Mouse (Mus musculus) brown adipose tissue, adult 24 weeks (tissue): Measurements from ENCODE around the gene Cdk20. TPM values are rescaled to one million over a fixed set of nuclear protein-coding genes. Genes with fewer than 3 reads are reported as not detected.

Experiments
- H3K27ac ChIP-seq: fragments of 200-500 bp; replicated peaks from 2 replicates; pipeline ENCODE4 v1.5.1; 2012; ENCODE audit warnings: low read depth, mild to moderate bottlenecking, low read length
- H3K4me1 ChIP-seq: fragments of 200-500 bp; 2 replicates; pipeline ENCODE4 v1.6.1; 2012; ENCODE audit warnings: low read length, mixed read lengths; ENCODE audit not compliant: control insufficient read depth, insufficient read depth, insufficient read length
- H3K4me3 ChIP-seq: fragments of 200-500 bp; 2 replicates; pipeline ENCODE4 v1.5.1; 2012; ENCODE audit warnings: low read depth, mild to moderate bottlenecking, low read length, moderate library complexity; ENCODE audit not compliant: insufficient read depth
- polyA plus RNA-seq: library from polyadenylated mRNA; stranded (reverse); fragments of >200 nt; gene quantifications from 2 replicates; pipeline ENCODE4 v1.2.4, GENCODE M21; 2012; ENCODE audit not compliant: missing spikeins, insufficient read depth, insufficient read length

The Cdk20 gene
- polyA plus RNA-seq, 1 experiment, result 4.5 TPM

GRCm38 (mm10) chr13:64411282-64411681 lies 20.8 kb upstream of the Cdk20 start:
- Histone ChIP-seq H3K27ac (no peak overlapping the region), H3K4me3 (no peak overlapping the region), H3K4me1 (no peaks in the 10 kb centered on the region)

- H3K27ac ChIP-seq, result no peak overlapping the region
- H3K4me1 ChIP-seq, result no peaks in the 10 kb centered on the region
- H3K4me3 ChIP-seq, result no peak overlapping the region
Observed at GRCm38 (mm10) chr13:64412752-64413257, 19.3 kb upstream of the Cdk20 start.

GRCm38 (mm10) chr13:64415659-64416058 lies 16.5 kb upstream of the Cdk20 start:
- no peak overlapping the region for H3K4me3 ChIP-seq
- H3K4me1 ChIP-seq, result no peaks in the 10 kb centered on the region
- H3K27ac ChIP-seq, result no peak overlapping the region

GRCm38 (mm10) chr13:64416955-64417601 lies 15.0 kb upstream of the Cdk20 start:
- H3K4me3 ChIP-seq, result no peak overlapping the region
- no peak overlapping the region for H3K27ac ChIP-seq
- no peaks in the 10 kb centered on the region; the same call in 1 of the 2 replicates for H3K4me1 ChIP-seq

GRCm38 (mm10) chr13:64420847-64421246 lies 11.3 kb upstream of the Cdk20 start:
- no peak overlapping the region for H3K4me3 ChIP-seq
- H3K27ac ChIP-seq, result no peak overlapping the region
- peaks cover 5% of the 10 kb centered on the region for H3K4me1 ChIP-seq

- Histone ChIP-seq H3K4me3 (no peak overlapping the region), H3K4me1 (peaks cover 5% of the 10 kb centered on the region), H3K27ac (no peak overlapping the region)
Observed at GRCm38 (mm10) chr13:64421386-64421785, 10.7 kb upstream of the Cdk20 start.

- Histone ChIP-seq H3K4me1 (peaks cover 5% of the 10 kb centered on the region), H3K27ac (no peak overlapping the region; the same call in 1 of the 2 replicates), H3K4me3 (no peak overlapping the region)
Observed at GRCm38 (mm10) chr13:64421952-64422606, 10.0 kb upstream of the Cdk20 start.

- Histone ChIP-seq H3K27ac (no peak overlapping the region), H3K4me3 (no peak overlapping the region), H3K4me1 (peaks cover 5% of the 10 kb centered on the region)
Observed at GRCm38 (mm10) chr13:64422607-64422957, 9.5 kb upstream of the Cdk20 start.

GRCm38 (mm10) chr13:64424347-64424746 lies 7.8 kb upstream of the Cdk20 start:
- H3K4me3 ChIP-seq, result no peak overlapping the region
- H3K4me1 ChIP-seq, result peaks cover 5% of the 10 kb centered on the region
- no peak overlapping the region for H3K27ac ChIP-seq

- no peak overlapping the region for H3K27ac ChIP-seq
- no peak overlapping the region for H3K4me3 ChIP-seq
- H3K4me1 ChIP-seq, result peaks cover 5% of the 10 kb centered on the region
Observed at GRCm38 (mm10) chr13:64425280-64425679, 6.8 kb upstream of the Cdk20 start.

- no peak overlapping the region for H3K27ac ChIP-seq
- H3K4me3 ChIP-seq, result no peak overlapping the region
- H3K4me1 ChIP-seq, result no peaks in the 10 kb centered on the region
Observed at GRCm38 (mm10) chr13:64429328-64429727, 2.8 kb upstream of the Cdk20 start.

- Histone ChIP-seq H3K27ac (no peak overlapping the region), H3K4me1 (no peaks in the 10 kb centered on the region), H3K4me3 (no peak overlapping the region)
Observed at GRCm38 (mm10) chr13:64437801-64438200, 5.7 kb downstream of the Cdk20 start.

GRCm38 (mm10) chr13:64438863-64439452 lies 6.8 kb downstream of the Cdk20 start:
- Histone ChIP-seq H3K4me3 (no peak overlapping the region), H3K4me1 (no peaks in the 10 kb centered on the region), H3K27ac (no peak overlapping the region)

GRCm38 (mm10) chr13:64439471-64439870 lies 7.4 kb downstream of the Cdk20 start:
- Histone ChIP-seq H3K27ac (no peak overlapping the region), H3K4me3 (no peak overlapping the region), H3K4me1 (no peaks in the 10 kb centered on the region)

GRCm38 (mm10) chr13:64440592-64440991 lies 8.5 kb downstream of the Cdk20 start:
- no peaks in the 10 kb centered on the region for H3K4me1 ChIP-seq
- H3K4me3 ChIP-seq, result no peak overlapping the region
- no peak overlapping the region for H3K27ac ChIP-seq
